Mouse (Mus musculus) ES-Bruce4 (cell line): ENCODE measurements around the gene Oas1h. TPM values are rescaled to one million over a fixed set of nuclear protein-coding genes. Genes with fewer than 3 reads are reported as not detected.
A peak's percentile ranks its signal among the peaks of the same experiment; 100 is the strongest.
"Not testable (repeated sequence)": the region's sequence is repeated elsewhere in the genome, so short reads cannot be mapped to it uniquely, and the experiment has no call there.

Source experiments
- H3K27ac ChIP-seq: 2 replicates; pipeline ENCODE4 v1.5.1; 2012; ENCODE audit warnings: low read length, inconsistent platforms; ENCODE audit not compliant: insufficient read depth
- H3K27me3 ChIP-seq: 2 replicates; pipeline ENCODE4 v1.6.1; 2012; ENCODE audit warnings: mild to moderate bottlenecking, low read length, inconsistent platforms; ENCODE audit not compliant: control insufficient read depth, poor library complexity, insufficient read depth, severe bottlenecking
- H3K36me3 ChIP-seq: 2 replicates; pipeline ENCODE4 v1.6.1; 2012; ENCODE audit warnings: inconsistent platforms, mild to moderate bottlenecking, low read length, moderate library complexity; ENCODE audit not compliant: control insufficient read depth, poor library complexity, insufficient read depth, severe bottlenecking
- H3K4me1 ChIP-seq: one replicate; pipeline ENCODE4 v1.8.1; 2011; ENCODE audit warnings: low read length; ENCODE audit not compliant: control insufficient read depth, insufficient read depth
- H3K4me3 ChIP-seq: 2 replicates; pipeline ENCODE4 v1.5.1; 2011; ENCODE audit warnings: low read depth, mild to moderate bottlenecking, low read length
- H3K9ac ChIP-seq: 2 replicates; pipeline ENCODE4 v1.6.1; 2012; ENCODE audit warnings: low read depth, mild to moderate bottlenecking, inconsistent platforms; ENCODE audit not compliant: poor library complexity, severe bottlenecking
- H3K9me3 ChIP-seq: replicated peaks from 2 replicates; pipeline ENCODE4 v1.6.1; 2012; ENCODE audit warnings: mild to moderate bottlenecking, low read length, inconsistent platforms; ENCODE audit not compliant: control insufficient read depth, poor library complexity, insufficient read depth, severe bottlenecking
- CTCF ChIP-seq: IDR thresholded peaks from one replicate; pipeline ENCODE4 v1.8.1; 2011; ENCODE audit warnings: low read depth, low read length
- EP300 ChIP-seq: IDR thresholded peaks from 2 replicates; pipeline ENCODE4 v1.6.1; 2011; ENCODE audit warnings: low read depth, low read length; ENCODE audit not compliant: insufficient read depth
- POLR2A ChIP-seq: IDR thresholded peaks from one replicate; pipeline ENCODE4 v1.8.1; 2011; ENCODE audit warnings: low read length; ENCODE audit not compliant: insufficient read depth
- polyA plus RNA-seq: library from polyadenylated mRNA; stranded (reverse); fragments of >200 nt; gene quantifications from 2 replicates; pipeline ENCODE4 v1.2.4, GENCODE M21; 2011; ENCODE audit warnings: low read depth; ENCODE audit not compliant: missing spikeins, insufficient read depth, insufficient read length

Oas1h gene
- polyA plus RNA-seq, 1 experiment, result not detected

- H3K36me3 ChIP-seq, result no peaks in the 10 kb centered on the region
- H3K27me3 ChIP-seq, result no peaks in the 10 kb centered on the region
- no peak overlapping the region for H3K9ac ChIP-seq
- H3K27ac ChIP-seq, result no peak overlapping the region
- H3K4me1 ChIP-seq, result no peaks in the 10 kb centered on the region
- H3K9me3 ChIP-seq, result peaks cover 11% of the 10 kb centered on the region; the same call in 1 of the 2 replicates
- no peak for TF ChIP-seq EP300
- no peak for TF ChIP-seq POLR2A
- TF ChIP-seq CTCF, result no peak
- H3K4me3 ChIP-seq, result no peak overlapping the region
These were observed 2.0 kb upstream of the Oas1h start for GRCm38 (mm10) chr5:120859241-120859640.

GRCm38 (mm10) chr5:120865336-120865860, 4.2 kb downstream of the Oas1h start:
- Histone ChIP-seq H3K9ac (no peak overlapping the region), H3K4me3 (no peak overlapping the region), H3K9me3 (peaks cover 4% of the 10 kb centered on the region; the same call in 1 of the 2 replicates), H3K4me1 (no peaks in the 10 kb centered on the region), H3K27ac (no peak overlapping the region), H3K27me3 (no peaks in the 10 kb centered on the region), H3K36me3 (no peaks in the 10 kb centered on the region)
- TF ChIP-seq EP300 (no peak), CTCF (peak; percentile 36)

- no peaks in the 10 kb centered on the region for H3K4me1 ChIP-seq
- no peak overlapping the region for H3K27ac ChIP-seq
- no peaks in the 10 kb centered on the region for H3K36me3 ChIP-seq
- no peaks in the 10 kb centered on the region for H3K9me3 ChIP-seq
- no peak overlapping the region for H3K4me3 ChIP-seq
- no peak for TF ChIP-seq EP300
- TF ChIP-seq POLR2A, result no peak
- no peak for TF ChIP-seq CTCF
- H3K27me3 ChIP-seq, result no peaks in the 10 kb centered on the region; the same call in 1 of the 2 replicates
- H3K9ac ChIP-seq, result no peak overlapping the region
These were observed 8.3 kb downstream of the Oas1h start for GRCm38 (mm10) chr5:120869436-120870015.

- no peaks in the 10 kb centered on the region for H3K9me3 ChIP-seq
These were observed 8.9 kb downstream of the Oas1h start for GRCm38 (mm10) chr5:120870081-120870480.

GRCm38 (mm10) chr5:120870782-120871181, 9.6 kb downstream of the Oas1h start:
- Histone ChIP-seq H3K27ac (no peak overlapping the region), H3K9me3 (no peaks in the 10 kb centered on the region), H3K36me3 (no peaks in the 10 kb centered on the region), H3K4me1 (no peaks in the 10 kb centered on the region), H3K27me3 (no peaks in the 10 kb centered on the region; the same call in 1 of the 2 replicates), H3K9ac (no peak overlapping the region), H3K4me3 (no peak overlapping the region)
- no peak for TF ChIP-seq POLR2A
- no peak for TF ChIP-seq CTCF
- no peak for TF ChIP-seq EP300

More at GRCm38 (mm10) chr5:120870081-120870480, 8.9 kb downstream of the Oas1h start:
- Histone ChIP-seq H3K27me3 (no peaks in the 10 kb centered on the region; the same call in 1 of the 2 replicates), H3K9ac (no peak overlapping the region), H3K27ac (no peak overlapping the region), H3K4me3 (no peak overlapping the region), H3K36me3 (no peaks in the 10 kb centered on the region), H3K4me1 (no peaks in the 10 kb centered on the region)
- no peak for TF ChIP-seq CTCF
- no peak for TF ChIP-seq POLR2A
- TF ChIP-seq EP300, result no peak

GRCm38 (mm10) chr5:120871469-120871868, 10.2 kb downstream of the Oas1h start:
- no peak for TF ChIP-seq EP300
- no peak for TF ChIP-seq POLR2A
- no peak for TF ChIP-seq CTCF
- Histone ChIP-seq H3K36me3 (no peaks in the 10 kb centered on the region), H3K27ac (no peak overlapping the region), H3K4me3 (no peak overlapping the region), H3K4me1 (no peaks in the 10 kb centered on the region), H3K9me3 (no peaks in the 10 kb centered on the region), H3K27me3 (no peaks in the 10 kb centered on the region; the same call in 1 of the 2 replicates), H3K9ac (no peak overlapping the region)

GRCm38 (mm10) chr5:120876839-120877238, 15.6 kb downstream of the Oas1h start:
- H3K36me3 ChIP-seq, H3K4me3 ChIP-seq, H3K27ac ChIP-seq, H3K9ac ChIP-seq, H3K27me3 ChIP-seq, H3K4me1 ChIP-seq, H3K9me3 ChIP-seq: not testable (repeated sequence)

- H3K4me3 ChIP-seq, H3K9me3 ChIP-seq, H3K27ac ChIP-seq, H3K4me1 ChIP-seq, H3K9ac ChIP-seq, H3K27me3 ChIP-seq, H3K36me3 ChIP-seq: not testable (repeated sequence)
These were observed 16.2 kb downstream of the Oas1h start for GRCm38 (mm10) chr5:120877407-120877806.

GRCm38 (mm10) chr5:120878803-120879202, 17.6 kb downstream of the Oas1h start:
- not testable (repeated sequence) for H3K36me3 ChIP-seq, H3K9ac ChIP-seq, H3K4me3 ChIP-seq, H3K9me3 ChIP-seq, H3K4me1 ChIP-seq, H3K27ac ChIP-seq, H3K27me3 ChIP-seq
